ENCODE assay signal across 12 mouse cellular contexts in the genomic region with DNA sequence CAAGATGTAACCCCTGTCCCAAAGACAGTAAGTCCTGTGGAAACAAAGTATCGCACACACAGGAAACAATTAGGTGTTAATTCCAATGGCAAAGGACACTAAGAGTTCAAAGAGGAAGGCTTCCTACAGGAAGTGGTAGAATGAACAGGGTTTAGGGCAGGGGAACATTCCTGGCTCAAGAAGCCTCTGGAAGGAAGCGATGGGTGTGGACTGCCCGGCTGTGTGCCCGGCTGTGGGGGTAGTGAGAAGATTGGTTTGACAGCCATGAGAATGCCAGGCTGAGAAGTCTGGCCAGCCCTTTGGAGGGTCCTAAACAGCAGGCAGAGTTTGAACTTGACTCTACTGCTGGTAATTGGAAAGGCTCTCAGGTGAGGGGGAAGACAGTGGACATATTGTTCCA. TPM values are rescaled to one million over a fixed set of nuclear protein-coding genes. Genes with fewer than 3 reads are reported as not detected.
"Had no signal": no experiment of that assay in that cellular context is flagged by ENCODE, and none has a peak within 500 bp of the region (broad histone marks: within the 10 kb centered on the region; RNA-seq: fewer than 3 reads in every experiment).

No protein-coding gene starts in this region.

- H3K27ac ChIP-seq: intestine, embryonic 15.5 days; limb, embryonic 13.5 days; liver, embryonic 15.5 days; midbrain, embryonic 12.5 days; stomach, postnatal 0 days had no signal

- H3K27me3 ChIP-seq: intestine, embryonic 15.5 days; limb, embryonic 13.5 days; liver, embryonic 15.5 days had no signal

- H3K9ac ChIP-seq: intestine, embryonic 15.5 days; limb, embryonic 13.5 days; liver, embryonic 15.5 days; lung, embryonic 14.5 days; midbrain, embryonic 12.5 days had no signal

- H3K9me3 ChIP-seq: intestine, embryonic 15.5 days; limb, embryonic 13.5 days; liver, embryonic 15.5 days; midbrain, embryonic 12.5 days had no signal

- H3K4me3 ChIP-seq: intestine, embryonic 15.5 days; limb, embryonic 13.5 days; liver, embryonic 15.5 days; midbrain, embryonic 12.5 days had no signal

- H3K4me2 ChIP-seq: intestine, embryonic 15.5 days; limb, embryonic 13.5 days; liver, embryonic 15.5 days; lung, embryonic 14.5 days; midbrain, embryonic 12.5 days had no signal

- H3K36me3 ChIP-seq: liver, embryonic 15.5 days had no signal

- ATAC-seq: intestine, embryonic 15.5 days; midbrain, embryonic 16.5 days had no signal

- DNase-seq: kidney, adult 18-20 months; kidney, postnatal 10 days; lung, embryonic 14.5 days; right cerebral cortex, postnatal 25 days; thymus, postnatal 4 days had no signal

RNA-seq across cellular contexts. Expression of gene Ephb3, which starts 15.1 kb away (rescaled TPM):
- total RNA-seq: megakaryocyte-erythroid progenitor cell, adult 5-6 weeks had no signal
